Mouse (Mus musculus): ENCODE data around the gene Gm20388.

DNA sequence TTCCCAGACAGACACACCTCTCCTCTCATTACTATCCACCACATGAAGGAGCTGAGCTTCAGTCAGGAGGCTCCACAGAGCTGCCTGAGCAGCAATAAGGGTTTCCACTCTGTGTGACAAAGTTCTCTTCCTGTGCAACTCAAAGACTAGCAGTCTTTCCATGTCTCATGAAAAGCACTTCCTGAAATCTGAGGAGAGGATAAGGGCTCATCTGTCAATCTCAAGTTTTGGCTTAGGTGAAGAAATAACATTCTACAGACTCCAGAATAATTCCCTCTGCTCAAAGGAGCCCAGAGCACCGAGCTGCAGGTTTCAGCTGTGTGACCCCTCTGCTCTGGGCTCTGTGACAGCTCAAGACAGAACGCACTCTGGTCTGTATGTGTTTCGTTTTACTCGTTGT, 3342.3 kb downstream of the Gm20388 start:
- no peak for TF ChIP-seq GATA2 (IDR thresholded peaks at IDR 0.05; ENCODE audit: borderline replicate concordance, low read depth, low read length)
- TF ChIP-seq CTCF (IDR thresholded peaks at IDR 0.05; ENCODE audit: low read depth, low read length) = no peak

All from G1E (cell line).